Mouse (Mus musculus) midbrain, embryonic 16.5 days (tissue): ENCODE measurements around the gene Cdyl2. TPM values are rescaled to one million over a fixed set of nuclear protein-coding genes. Genes with fewer than 3 reads are reported as not detected.

Experiments used
- ATAC-seq: fragments of 200-750 bp; cut with Nextera tagmentation; 2 replicates; pipeline ENCODE4 v1.8.0; 2017; ENCODE audit warnings: moderate TSS enrichment
- H3K27ac ChIP-seq: fragments of 300-500 bp; sonication (generic); 2 replicates; pipeline ENCODE4 v1.5.1; 2014; ENCODE audit warnings: mild to moderate bottlenecking, low read length, mixed read lengths
- H3K27me3 ChIP-seq: fragments of 300-500 bp; sonication (generic); 2 replicates; pipeline ENCODE4 v1.6.1; 2014; ENCODE audit warnings: low read depth, low read length, mixed read lengths; ENCODE audit not compliant: control insufficient read depth, insufficient read depth
- H3K36me3 ChIP-seq: fragments of 300-500 bp; sonication (generic); 2 replicates; pipeline ENCODE4 v1.6.1; 2014; ENCODE audit warnings: mild to moderate bottlenecking, low read length, moderate library complexity, mixed read lengths; ENCODE audit not compliant: control insufficient read depth, insufficient read depth
- H3K4me1 ChIP-seq: fragments of 300-500 bp; sonication (generic); 2 replicates; pipeline ENCODE4 v1.6.1; 2014; ENCODE audit warnings: mild to moderate bottlenecking, low read length, mixed read lengths; ENCODE audit not compliant: control insufficient read depth, insufficient read depth
- H3K4me2 ChIP-seq: fragments of 300-500 bp; sonication (generic); 2 replicates; pipeline ENCODE4 v1.6.1; 2014; ENCODE audit warnings: mild to moderate bottlenecking, low read length, mixed read lengths
- H3K4me3 ChIP-seq: fragments of 300-500 bp; sonication (generic); 2 replicates; pipeline ENCODE4 v1.5.1; 2014; ENCODE audit warnings: low read depth, mild to moderate bottlenecking, low read length, moderate library complexity, mixed read lengths
- H3K9ac ChIP-seq: fragments of 300-500 bp; sonication (generic); 2 replicates; pipeline ENCODE4 v1.6.1; 2014; ENCODE audit warnings: low read depth, low read length, mixed read lengths
- H3K9me3 ChIP-seq: fragments of 300-500 bp; sonication (generic); replicated peaks from 2 replicates; pipeline ENCODE4 v1.6.1; 2014; ENCODE audit warnings: mild to moderate bottlenecking, low read length, mixed read lengths; ENCODE audit not compliant: control insufficient read depth, poor library complexity, severe bottlenecking
- WGBS: fragments of 180-500 bp; shearing (Covaris S2); extraction: QIAGEN DNeasy Blood & Tissue Kit; methylation state at CpG from one replicate; pipeline ENCODE4 v1.1.7; 2014; 5-methylcytosine and 5-hydroxymethylcytosine counted together
- polyA plus RNA-seq: library from polyadenylated mRNA; unstranded; fragments of >200 nt; fragmentation: Nextera tagmentation; extraction: Ambion mirVana; gene quantifications from 2 replicates; pipeline ENCODE4 v1.2.1, GENCODE M21; 2015

Gene Cdyl2
- polyA plus RNA-seq, 1 experiment from 2014 or later, result 13.1 TPM

- Histone ChIP-seq H3K9ac (no peak overlapping the region), H3K4me2 (no peak overlapping the region), H3K9me3 (no peaks in the 10 kb centered on the region), H3K4me1 (no peaks in the 10 kb centered on the region), H3K27ac (no peak overlapping the region), H3K36me3 (no peaks in the 10 kb centered on the region), H3K27me3 (no peaks in the 10 kb centered on the region), H3K4me3 (no peak overlapping the region)
- 94% methylated on average over 3 of the region's 3 CpGs for WGBS
- ATAC-seq, result no peak
These were observed 76.0 kb downstream of the Cdyl2 start for GRCm38 (mm10) chr8:116656811-116657210.

- WGBS, result 86% methylated on average over 3 of the region's 3 CpGs
- Histone ChIP-seq H3K4me2 (no peak overlapping the region), H3K9ac (no peak overlapping the region), H3K9me3 (no peaks in the 10 kb centered on the region), H3K4me1 (no peaks in the 10 kb centered on the region), H3K27me3 (no peaks in the 10 kb centered on the region), H3K27ac (no peak overlapping the region), H3K4me3 (no peak overlapping the region), H3K36me3 (no peaks in the 10 kb centered on the region)
- ATAC-seq, result no peak
These were observed 77.9 kb downstream of the Cdyl2 start for GRCm38 (mm10) chr8:116654881-116655280.

GRCm38 (mm10) chr8:116652949-116653348 lies 79.8 kb downstream of the Cdyl2 start:
- H3K4me2 ChIP-seq, result no peak overlapping the region
- H3K4me1 ChIP-seq, result no peaks in the 10 kb centered on the region
- ATAC-seq, result no peak
- H3K36me3 ChIP-seq, result no peaks in the 10 kb centered on the region
- no peak overlapping the region for H3K27ac ChIP-seq
- no peaks in the 10 kb centered on the region for H3K9me3 ChIP-seq
- 44% methylated on average over 4 of the region's 4 CpGs for WGBS
- H3K4me3 ChIP-seq, result no peak overlapping the region
- H3K9ac ChIP-seq, result no peak overlapping the region
- no peaks in the 10 kb centered on the region for H3K27me3 ChIP-seq

GRCm38 (mm10) chr8:116649975-116650725 lies 82.6 kb downstream of the Cdyl2 start:
- Histone ChIP-seq H3K9ac (no peak overlapping the region), H3K27ac (no peak overlapping the region), H3K4me3 (no peak overlapping the region), H3K27me3 (no peaks in the 10 kb centered on the region), H3K36me3 (no peaks in the 10 kb centered on the region), H3K4me1 (no peaks in the 10 kb centered on the region), H3K4me2 (no peak overlapping the region), H3K9me3 (no peaks in the 10 kb centered on the region)
- no peak for ATAC-seq
- WGBS, result 81% methylated on average over 16 of the region's 16 CpGs

GRCm38 (mm10) chr8:116645376-116645775 lies 87.4 kb downstream of the Cdyl2 start:
- H3K36me3 ChIP-seq, result no peaks in the 10 kb centered on the region
- no peaks in the 10 kb centered on the region for H3K4me1 ChIP-seq
- no peak overlapping the region for H3K27ac ChIP-seq
- no peak overlapping the region for H3K4me2 ChIP-seq
- H3K4me3 ChIP-seq, result no peak overlapping the region
- no peaks in the 10 kb centered on the region for H3K9me3 ChIP-seq
- WGBS, result 86% methylated on average over 4 of the region's 4 CpGs
- H3K9ac ChIP-seq, result no peak overlapping the region
- no peak for ATAC-seq
- no peaks in the 10 kb centered on the region for H3K27me3 ChIP-seq

GRCm38 (mm10) chr8:116640925-116641324 lies 91.9 kb downstream of the Cdyl2 start:
- no peak overlapping the region for H3K4me3 ChIP-seq
- no peaks in the 10 kb centered on the region for H3K27me3 ChIP-seq
- H3K36me3 ChIP-seq, result no peaks in the 10 kb centered on the region
- no peak overlapping the region for H3K27ac ChIP-seq
- H3K4me1 ChIP-seq, result no peaks in the 10 kb centered on the region
- 85% methylated on average over 10 of the region's 10 CpGs for WGBS
- no peak for ATAC-seq
- H3K9ac ChIP-seq, result no peak overlapping the region
- no peaks in the 10 kb centered on the region for H3K9me3 ChIP-seq
- no peak overlapping the region for H3K4me2 ChIP-seq

- no peak overlapping the region for H3K4me3 ChIP-seq
- no peaks in the 10 kb centered on the region for H3K27me3 ChIP-seq
- H3K4me2 ChIP-seq, result no peak overlapping the region
- no peaks in the 10 kb centered on the region for H3K4me1 ChIP-seq
- no peak overlapping the region for H3K9ac ChIP-seq
- H3K9me3 ChIP-seq, result no peaks in the 10 kb centered on the region
- WGBS, result 76% methylated on average over 4 of the region's 4 CpGs
- no peak overlapping the region for H3K27ac ChIP-seq
- ATAC-seq, result no peak
- H3K36me3 ChIP-seq, result no peaks in the 10 kb centered on the region
These were observed 94.8 kb downstream of the Cdyl2 start for GRCm38 (mm10) chr8:116637998-116638397.

- no peak overlapping the region for H3K9ac ChIP-seq
- H3K36me3 ChIP-seq, result no peaks in the 10 kb centered on the region
- H3K27ac ChIP-seq, result no peak overlapping the region
- no peaks in the 10 kb centered on the region for H3K9me3 ChIP-seq
- no peaks in the 10 kb centered on the region for H3K4me1 ChIP-seq
- H3K4me3 ChIP-seq, result no peak overlapping the region
- no peak for ATAC-seq
- H3K4me2 ChIP-seq, result no peak overlapping the region
- no peaks in the 10 kb centered on the region for H3K27me3 ChIP-seq
- 90% methylated on average over 7 of the region's 7 CpGs for WGBS
These were observed 95.6 kb downstream of the Cdyl2 start for GRCm38 (mm10) chr8:116637193-116637592.

GRCm38 (mm10) chr8:116636396-116636795 lies 96.4 kb downstream of the Cdyl2 start:
- H3K9me3 ChIP-seq, result no peaks in the 10 kb centered on the region
- no peak overlapping the region for H3K27ac ChIP-seq
- no peak for ATAC-seq
- H3K27me3 ChIP-seq, result no peaks in the 10 kb centered on the region
- no peaks in the 10 kb centered on the region for H3K4me1 ChIP-seq
- H3K9ac ChIP-seq, result no peak overlapping the region
- no peak overlapping the region for H3K4me3 ChIP-seq
- H3K36me3 ChIP-seq, result no peaks in the 10 kb centered on the region
- WGBS, result 91% methylated on average over 10 of the region's 10 CpGs
- H3K4me2 ChIP-seq, result no peak overlapping the region
